Mouse (Mus musculus): ENCODE results near the gene Vmn1r55. TPM values are rescaled to one million over a fixed set of nuclear protein-coding genes. Genes with fewer than 3 reads are reported as not detected.
A peak's percentile ranks its signal among the peaks of the same experiment; 100 is the strongest.
"Not testable (repeated sequence)": the region's sequence is repeated elsewhere in the genome, so short reads cannot be mapped to it uniquely, and the experiment has no call there.

Vmn1r55 gene
- polyA plus RNA-seq, 2 experiments from 2014 or later, result 0.05 TPM; not detected in 1

- no peak for ATAC-seq
Measured at GRCm38 (mm10) chr7:5081241-5081640, 68.2 kb downstream of the Vmn1r55 start.

DNA sequence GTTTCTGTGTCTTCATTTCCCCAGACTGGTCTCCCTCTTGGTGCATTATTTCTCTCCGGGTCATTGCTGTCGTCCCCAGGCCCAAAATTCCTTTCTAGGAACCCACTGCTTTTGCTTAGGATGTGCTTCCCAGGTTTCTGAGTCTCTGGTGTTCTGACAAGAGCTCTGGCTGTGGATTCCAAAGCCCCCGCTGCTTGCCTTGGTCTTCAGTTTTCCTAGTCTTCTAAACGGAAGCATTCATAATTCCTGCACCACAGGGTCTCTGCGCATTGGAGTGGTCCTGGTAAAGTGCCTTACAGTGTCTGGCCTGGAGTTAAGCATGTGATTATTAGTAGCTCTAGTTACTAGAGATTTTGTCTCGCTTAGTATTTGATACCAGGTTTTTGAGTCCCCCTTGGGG is 68.7 kb downstream of the Vmn1r55 start:
- no peak for ATAC-seq

- ATAC-seq, result peak; percentile 96
Measured at GRCm38 (mm10) chr7:5080010-5080751, 69.3 kb downstream of the Vmn1r55 start, which contains the start of gene Epn1. Gene Epn1 (plus strand): TSS chr7:5080235.

- ATAC-seq, result not testable (repeated sequence)
Measured at GRCm38 (mm10) chr7:5079365-5080009, 70.0 kb downstream of the Vmn1r55 start.

Other genes starting within 250 kb of the Vmn1r55 start
- not detected for gene Gm36210, start 243.2 kb downstream of the Vmn1r55 start, polyA plus RNA-seq (2017; shearing (Covaris generic))
- gene Zfp628, start 234.5 kb downstream of the Vmn1r55 start, polyA plus RNA-seq (2017; shearing (Covaris generic)), result 1 to 10 TPM; 1.9 TPM
- gene Nat14, start 227.6 kb downstream of the Vmn1r55 start, polyA plus RNA-seq (2017; shearing (Covaris generic)), result not detected
- under 1 TPM in 1 of 2 experiments, not detected in 1; 0.10 TPM for gene Ssc5d, start 223.9 kb downstream of the Vmn1r55 start, polyA plus RNA-seq (2017; shearing (Covaris generic))
- not detected for gene Sbk2, start 185.3 kb downstream of the Vmn1r55 start, polyA plus RNA-seq (2017; shearing (Covaris generic))
- gene Sbk3, start 178.5 kb downstream of the Vmn1r55 start, polyA plus RNA-seq (2017; shearing (Covaris generic)), result not detected
- 1 to 10 TPM; 2.9 to 5.3 TPM for gene Zfp579, start 153.5 kb downstream of the Vmn1r55 start, polyA plus RNA-seq (2017; shearing (Covaris generic))
- 10 to 100 TPM; 33.3 to 55.4 TPM for gene Zfp524, start 135.3 kb downstream of the Vmn1r55 start, polyA plus RNA-seq (2017; shearing (Covaris generic))
- gene Fiz1, start 135.0 kb downstream of the Vmn1r55 start, polyA plus RNA-seq (2017; shearing (Covaris generic)), result 10 to 100 TPM in 1 of 2 experiments, 1 to 10 TPM in 1; 8.1 to 10.1 TPM
- gene Gm44973, start 134.2 kb downstream of the Vmn1r55 start, polyA plus RNA-seq (2017; shearing (Covaris generic)), result 10 to 100 TPM in 1 of 2 experiments, 1 to 10 TPM in 1; 5.6 to 19.0 TPM
- gene Zfp865, start 129.3 kb downstream of the Vmn1r55 start, polyA plus RNA-seq (2017; shearing (Covaris generic)), result 1 to 10 TPM; 3.5 to 5.3 TPM
- under 1 TPM in 1 of 2 experiments, not detected in 1; 0.60 TPM for gene Ccdc106, start 129.1 kb downstream of the Vmn1r55 start, polyA plus RNA-seq (2017; shearing (Covaris generic))
- not detected for gene 4632433K11Rik, start 115.6 kb downstream of the Vmn1r55 start, polyA plus RNA-seq (2017; shearing (Covaris generic))
- gene Zfp784, start 111.2 kb downstream of the Vmn1r55 start, polyA plus RNA-seq (2017; shearing (Covaris generic)), result 1 to 10 TPM; 2.5 to 3.1 TPM
- gene Zfp580, start 98.1 kb downstream of the Vmn1r55 start, polyA plus RNA-seq (2017; shearing (Covaris generic)), result 1 to 10 TPM; 1.2 to 2.8 TPM
- gene U2af2, start 87.5 kb downstream of the Vmn1r55 start, polyA plus RNA-seq (2017; shearing (Covaris generic)), result 10 to 100 TPM; 24.2 to 30.1 TPM
- 1 to 10 TPM; 7.0 to 8.3 TPM for gene Epn1, start 69.4 kb downstream of the Vmn1r55 start, polyA plus RNA-seq (2017; shearing (Covaris generic))
- not detected for gene Rfpl4, start 32.7 kb downstream of the Vmn1r55 start, polyA plus RNA-seq (2017; shearing (Covaris generic))
- under 1 TPM in 1 of 2 experiments, not detected in 1; 0.58 TPM for gene Rasl2-9, start 23.7 kb downstream of the Vmn1r55 start, polyA plus RNA-seq (2017; shearing (Covaris generic))
- not detected for gene Vmn1r56, start 47.1 kb upstream of the Vmn1r55 start, polyA plus RNA-seq (2017; shearing (Covaris generic))
- not detected for gene Vmn1r57, start 68.8 kb upstream of the Vmn1r55 start, polyA plus RNA-seq (2017; shearing (Covaris generic))
- not detected for gene Gm5065, start 200.9 kb upstream of the Vmn1r55 start, polyA plus RNA-seq (2017; shearing (Covaris generic))
- gene Nlrp2, start 201.4 kb upstream of the Vmn1r55 start, polyA plus RNA-seq (2017; shearing (Covaris generic)), result not detected